Mouse (Mus musculus) testis, postnatal 14 days (tissue): ENCODE measurements around the gene Atp5k.

Experiments used
- DNase-seq: peaks from one replicate; pipeline ENCODE4 v3.0.0; 2021; ENCODE audit warnings: low spot score

Atp5k gene

GRCm38 (mm10) chr5:108427186-108427585, 7.1 kb downstream of the Atp5k start:
- no peak for DNase-seq

GRCm38 (mm10) chr5:108423427-108423826, 10.8 kb downstream of the Atp5k start:
- no peak for DNase-seq

DNA sequence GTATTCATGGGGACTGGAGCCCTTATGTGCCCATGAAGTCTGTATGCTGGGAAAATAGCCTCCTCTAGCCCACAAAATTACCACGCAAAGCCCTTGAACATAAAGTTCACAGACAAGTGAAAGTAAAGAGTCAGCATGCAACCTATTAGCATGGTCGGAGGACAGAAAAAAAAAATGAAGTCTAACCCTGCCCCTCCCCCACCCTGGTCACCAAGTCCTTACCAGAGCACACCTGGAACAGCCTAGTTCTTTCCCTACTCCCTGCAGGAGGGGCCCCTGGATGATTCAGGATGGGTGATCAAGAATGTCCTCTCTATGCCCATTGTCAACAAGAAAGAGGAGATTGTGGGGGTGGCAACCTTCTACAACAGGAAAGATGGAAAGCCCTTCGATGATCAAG, 11.5 kb downstream of the Atp5k start:
- DNase-seq, result no peak

- no peak for DNase-seq
These were observed 19.5 kb downstream of the Atp5k start for GRCm38 (mm10) chr5:108414711-108415110.

DNA sequence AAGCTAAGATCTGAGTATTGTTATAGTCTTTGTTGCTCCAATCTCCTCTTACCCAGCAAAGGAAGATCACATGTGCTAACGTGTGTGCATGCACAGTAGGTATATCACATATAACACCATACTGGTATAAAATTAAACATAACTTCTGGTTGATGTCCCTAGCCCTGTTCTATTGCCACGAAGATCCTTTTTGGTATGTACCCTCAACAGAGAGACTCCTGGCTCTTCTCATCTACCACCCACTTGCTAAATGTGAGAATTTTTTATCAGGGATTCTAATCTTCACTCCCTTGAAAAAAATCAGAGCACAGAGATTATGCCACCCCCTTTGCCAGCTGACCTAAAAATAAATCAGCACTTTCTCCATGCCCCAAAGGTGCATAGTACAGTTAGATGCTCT, 27.3 kb downstream of the Atp5k start:
- no peak for DNase-seq

GRCm38 (mm10) chr5:108405460-108405859, 28.8 kb downstream of the Atp5k start:
- DNase-seq, result no peak

- no peak for DNase-seq
These were observed 30.8 kb downstream of the Atp5k start for GRCm38 (mm10) chr5:108403453-108403852.

- no peak for DNase-seq
These were observed 44.5 kb downstream of the Atp5k start for GRCm38 (mm10) chr5:108389744-108390143.

- no peak for DNase-seq
These were observed 46.0 kb downstream of the Atp5k start, which contains the start of gene Pde6b for GRCm38 (mm10) chr5:108388201-108388600. Gene Pde6b, plus strand, starts transcription at chr5:108388391.

GRCm38 (mm10) chr5:108386449-108386848, 47.8 kb downstream of the Atp5k start:
- DNase-seq, result no peak

DNA sequence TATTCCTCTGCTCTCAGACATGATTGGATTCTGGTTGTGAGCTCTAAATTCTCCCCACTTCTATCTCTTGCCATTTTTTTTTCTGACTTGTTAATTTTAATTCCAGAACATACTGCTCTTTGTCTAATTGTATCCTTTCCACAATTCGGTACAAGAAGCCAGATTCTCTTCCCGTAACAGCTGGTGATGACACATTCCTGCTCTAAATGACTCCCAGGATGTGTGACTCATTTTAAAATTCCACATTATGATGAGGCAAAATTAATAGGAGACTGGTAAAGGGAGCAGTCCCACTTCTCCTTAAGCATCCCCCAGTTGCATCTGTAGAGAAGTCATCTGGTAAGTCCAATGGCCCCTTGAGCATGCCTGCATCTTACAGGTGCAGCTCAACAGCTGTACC, 48.6 kb downstream of the Atp5k start:
- DNase-seq, result no peak
